Mouse (Mus musculus): Measurements from ENCODE around the gene Psmc6. TPM values are rescaled to one million over a fixed set of nuclear protein-coding genes. Genes with fewer than 3 reads are reported as not detected.

The Psmc6 gene
- total RNA-seq (2023): 113 TPM

GRCm38 (mm10) chr14:45329589-45330181 is at the start of gene Psmc6:
Psmc6 (plus strand) TSS chr14:45329788.

GRCm38 (mm10) chr14:45318426-45319236 is 11.0 kb upstream of the Psmc6 start, which contains the start of gene Ero1l:
Ero1l (minus strand) TSS chr14:45318771.

GRCm38 (mm10) chr14:45350931-45351859 is 21.6 kb downstream of the Psmc6 start, which contains the start of gene Styx:
Styx (plus strand) TSS chr14:45351093.

Other genes starting within 250 kb of the Psmc6 start
- gene Gpr137c, start 110.1 kb upstream of the Psmc6 start, total RNA-seq (2023): 12.8 TPM
- gene Txndc16, start 109.5 kb upstream of the Psmc6 start, total RNA-seq (2023): 41.4 TPM
- gene Ero1l, start 11.0 kb upstream of the Psmc6 start, total RNA-seq (2023): 22.4 TPM
- gene Styx, start 21.3 kb downstream of the Psmc6 start, total RNA-seq (2023): 22.8 TPM
- 22.4 TPM for gene Gnpnat1, start 75.1 kb downstream of the Psmc6 start, total RNA-seq (2023)
- gene Fermt2, start 200.3 kb downstream of the Psmc6 start, total RNA-seq (2023): 0.83 TPM

Measured in CD4-positive naive resting alpha-beta T cell, adult 57 days (primary cell).